Mouse (Mus musculus): ENCODE results near the gene Nek3. TPM values are rescaled to one million over a fixed set of nuclear protein-coding genes. Genes with fewer than 3 reads are reported as not detected.
A peak's percentile ranks its signal among the peaks of the same experiment; 100 is the strongest.

The Nek3 gene
- polyA plus RNA-seq, 1 experiment from 2014 or later, result 6.0 TPM

- H3K36me3 ChIP-seq, result peaks cover 37% of the 10 kb centered on the region
- no peaks in the 10 kb centered on the region for H3K9me3 ChIP-seq
- no peak overlapping the region for H3K4me3 ChIP-seq
- H3K4me1 ChIP-seq, result peaks cover 11% of the 10 kb centered on the region
- no peak overlapping the region for H3K4me2 ChIP-seq (replicated peaks)
- H3K9ac ChIP-seq, result no peak overlapping the region
- no peak overlapping the region for H3K27ac ChIP-seq
- no peaks in the 10 kb centered on the region for H3K27me3 ChIP-seq
- no peak for ATAC-seq (ENCODE audit: low FRiP score, low read depth)
- 90% methylated on average over 5 of the region's 5 CpGs for WGBS
These were observed 2.9 kb upstream of the Nek3 start for GRCm38 (mm10) chr8:22169167-22169566.

DNA sequence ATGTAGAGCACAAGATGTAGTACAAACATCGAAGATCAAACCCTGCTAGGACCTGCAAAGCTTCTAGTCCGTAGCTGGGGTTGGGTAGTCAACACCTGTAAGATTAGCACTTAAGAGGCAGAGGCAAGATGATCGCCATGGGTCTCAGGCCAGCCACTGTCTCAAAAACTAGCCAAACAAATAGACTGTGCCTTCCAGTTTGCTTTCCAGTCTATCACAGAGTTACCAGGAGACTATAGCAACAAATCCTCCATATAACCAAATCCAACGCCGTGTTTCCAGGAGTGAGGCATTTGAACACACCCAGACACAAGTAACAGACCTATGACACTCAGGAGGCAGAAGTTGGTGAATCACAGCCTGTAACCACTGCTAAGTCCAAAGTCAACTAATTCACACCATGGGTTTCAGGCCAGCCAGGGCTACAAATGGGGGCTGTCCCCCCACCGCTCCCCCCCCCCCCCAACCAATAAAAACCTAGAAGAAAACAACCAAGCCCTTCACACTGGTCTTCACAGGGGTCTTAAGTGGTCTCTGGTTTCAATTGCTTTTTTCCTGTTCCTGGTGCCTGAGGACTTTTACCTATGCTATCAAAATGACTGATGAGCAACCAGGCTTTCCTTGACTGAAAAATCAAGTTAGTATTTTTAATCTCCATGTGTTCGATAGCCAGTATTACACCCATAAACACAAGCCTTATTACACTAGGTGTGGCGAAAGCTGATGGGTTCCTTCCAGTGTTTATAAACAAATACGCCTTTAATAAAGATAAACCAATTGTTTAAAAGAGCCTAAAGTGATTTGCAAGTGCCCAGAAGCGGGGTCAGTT is 770 bp downstream of the Nek3 start:
- ATAC-seq (ENCODE audit: low FRiP score, low read depth), result peak; percentile 35

GRCm38 (mm10) chr8:22164431-22164830 is 1.8 kb downstream of the Nek3 start:
- Histone ChIP-seq H3K27ac (no peak overlapping the region), H3K9me3 (no peaks in the 10 kb centered on the region), H3K4me2 (replicated peaks) (no peak overlapping the region), H3K9ac (no peak overlapping the region), H3K4me3 (no peak overlapping the region), H3K36me3 (peaks cover 23% of the 10 kb centered on the region), H3K27me3 (no peaks in the 10 kb centered on the region), H3K4me1 (peaks cover 11% of the 10 kb centered on the region)
- no peak for ATAC-seq (ENCODE audit: low FRiP score, low read depth)
- 88% methylated on average over 10 of the region's 10 CpGs for WGBS

More for the DNA sequence above, 770 bp downstream of the Nek3 start:
- Histone ChIP-seq H3K9ac (peak overlapping the region; percentile 61), H3K36me3 (peaks cover 22% of the 10 kb centered on the region), H3K27ac (peak overlapping the region; percentile 72), H3K27me3 (no peaks in the 10 kb centered on the region), H3K4me2 (replicated peaks) (peak overlapping the region; percentile 62), H3K4me1 (peaks cover 11% of the 10 kb centered on the region), H3K9me3 (no peaks in the 10 kb centered on the region), H3K4me3 (peak overlapping the region; percentile 55)
- 35% methylated on average over 10 of the region's 10 CpGs for WGBS

DNA sequence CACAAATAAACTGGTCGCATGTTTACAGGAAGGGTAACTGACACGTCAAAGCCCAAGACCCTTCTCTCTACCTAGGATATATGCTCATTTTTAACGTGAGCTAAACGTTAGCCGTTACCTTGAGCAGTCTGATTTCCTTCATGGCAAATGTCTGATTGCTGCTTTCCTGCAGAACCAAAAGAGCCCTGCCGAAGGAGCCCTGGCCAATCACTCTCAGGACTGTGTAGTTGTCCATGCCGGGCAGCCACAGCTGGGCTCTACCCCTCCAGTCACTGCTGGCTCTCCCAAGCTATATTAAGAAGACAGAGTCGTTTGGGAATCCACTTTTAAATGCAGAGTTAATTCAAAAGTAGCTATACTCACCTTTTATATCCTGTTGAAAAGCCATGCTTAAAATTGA is 4.0 kb downstream of the Nek3 start:
- ATAC-seq (ENCODE audit: low FRiP score, low read depth), result no peak
- 73% methylated on average over 8 of the region's 8 CpGs for WGBS
- Histone ChIP-seq H3K27ac (no peak overlapping the region), H3K9me3 (no peaks in the 10 kb centered on the region), H3K36me3 (peaks cover 12% of the 10 kb centered on the region), H3K27me3 (no peaks in the 10 kb centered on the region), H3K4me2 (replicated peaks) (no peak overlapping the region), H3K4me1 (peaks cover 11% of the 10 kb centered on the region), H3K9ac (no peak overlapping the region), H3K4me3 (no peak overlapping the region)

- Histone ChIP-seq H3K27me3 (no peaks in the 10 kb centered on the region), H3K36me3 (peaks cover 16% of the 10 kb centered on the region; the same call in 1 of the 2 replicates), H3K4me1 (no peaks in the 10 kb centered on the region), H3K4me2 (replicated peaks) (no peak overlapping the region), H3K4me3 (no peak overlapping the region), H3K9me3 (no peaks in the 10 kb centered on the region), H3K9ac (no peak overlapping the region), H3K27ac (no peak overlapping the region)
- no peak for ATAC-seq (ENCODE audit: low FRiP score, low read depth)
- WGBS, result 68% methylated on average over 3 of the region's 3 CpGs
These were observed 15.9 kb downstream of the Nek3 start for GRCm38 (mm10) chr8:22150345-22150663.

GRCm38 (mm10) chr8:22149643-22150344 is 16.4 kb downstream of the Nek3 start:
- no peak for ATAC-seq (ENCODE audit: low FRiP score, low read depth)
- no peaks in the 10 kb centered on the region for H3K9me3 ChIP-seq
- WGBS, result 91% methylated on average over 11 of the region's 11 CpGs
- no peak overlapping the region for H3K9ac ChIP-seq
- no peak overlapping the region for H3K4me3 ChIP-seq
- H3K4me1 ChIP-seq, result no peaks in the 10 kb centered on the region
- peaks cover 16% of the 10 kb centered on the region; the same call in 1 of the 2 replicates for H3K36me3 ChIP-seq
- no peak overlapping the region for H3K27ac ChIP-seq
- H3K27me3 ChIP-seq, result no peaks in the 10 kb centered on the region
- H3K4me2 ChIP-seq (replicated peaks), result no peak overlapping the region

- WGBS, result 89% methylated on average over 7 of the region's 7 CpGs
These were observed 17.9 kb downstream of the Nek3 start for GRCm38 (mm10) chr8:22148367-22148740.

DNA sequence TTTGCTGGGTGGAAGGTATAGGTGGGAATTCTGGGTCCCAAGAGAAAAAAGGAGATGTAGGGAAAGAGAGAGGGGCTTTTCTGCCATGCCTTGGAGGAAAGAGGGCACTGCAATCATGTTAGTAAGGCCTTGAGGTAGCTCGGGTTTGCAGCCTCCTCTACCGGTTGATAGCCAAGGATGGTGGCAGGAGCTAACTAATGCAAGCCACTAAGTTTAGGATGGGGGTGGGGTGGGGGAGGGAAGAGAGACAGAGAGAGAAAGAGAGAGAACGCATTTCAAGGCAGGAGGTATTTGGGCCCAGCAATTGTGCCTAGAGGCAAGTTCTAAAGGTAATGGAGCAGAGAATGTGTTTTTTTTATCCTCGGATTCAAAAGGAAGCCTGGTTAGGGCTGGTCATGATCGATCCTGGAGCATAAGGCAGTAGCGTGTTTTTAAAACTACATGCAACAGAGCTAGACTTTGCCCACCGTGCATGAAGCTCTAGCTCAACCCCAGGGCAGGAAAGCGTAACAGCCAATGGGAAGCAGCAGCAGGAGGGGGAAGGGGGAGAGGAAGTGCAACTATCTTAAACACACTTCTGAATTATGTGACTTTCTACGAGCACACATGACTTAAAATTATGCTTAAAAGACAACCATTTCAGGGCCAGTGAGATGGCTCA is 18.4 kb downstream of the Nek3 start:
- no peaks in the 10 kb centered on the region for H3K4me1 ChIP-seq
- H3K36me3 ChIP-seq, result peaks cover 15% of the 10 kb centered on the region
- no peak overlapping the region for H3K9ac ChIP-seq
- 74% methylated on average over 9 of the region's 9 CpGs for whole genome bisulfite sequencing
- H3K27ac ChIP-seq, result no peak overlapping the region
- no peaks in the 10 kb centered on the region for H3K9me3 ChIP-seq
- no peak overlapping the region for H3K4me2 ChIP-seq (replicated peaks)
- no peak for ATAC-seq (ENCODE audit: low FRiP score, low read depth)
- no peak overlapping the region for H3K4me3 ChIP-seq
- H3K27me3 ChIP-seq, result no peaks in the 10 kb centered on the region

More at GRCm38 (mm10) chr8:22148367-22148740, 17.9 kb downstream of the Nek3 start:
- no peaks in the 10 kb centered on the region for H3K27me3 ChIP-seq
- no peak overlapping the region for H3K4me3 ChIP-seq
- no peak overlapping the region for H3K9ac ChIP-seq
- no peak overlapping the region for H3K27ac ChIP-seq
- H3K36me3 ChIP-seq, result peaks cover 14% of the 10 kb centered on the region
- H3K9me3 ChIP-seq, result no peaks in the 10 kb centered on the region
- ATAC-seq (ENCODE audit: low FRiP score, low read depth), result no peak
- H3K4me2 ChIP-seq (replicated peaks), result no peak overlapping the region
- H3K4me1 ChIP-seq, result no peaks in the 10 kb centered on the region

- no peak overlapping the region for H3K27ac ChIP-seq
- ATAC-seq (ENCODE audit: low FRiP score, low read depth), result no peak
- no peak overlapping the region for H3K4me3 ChIP-seq
- no peaks in the 10 kb centered on the region for H3K27me3 ChIP-seq
- no peak overlapping the region for H3K4me2 ChIP-seq (replicated peaks)
- H3K9ac ChIP-seq, result no peak overlapping the region
- WGBS, result 77% methylated on average over 6 of the region's 6 CpGs
- H3K9me3 ChIP-seq, result no peaks in the 10 kb centered on the region
- no peaks in the 10 kb centered on the region for H3K4me1 ChIP-seq
- peaks cover 27% of the 10 kb centered on the region for H3K36me3 ChIP-seq
These were observed 20.4 kb downstream of the Nek3 start for GRCm38 (mm10) chr8:22145831-22146230.

- ATAC-seq (ENCODE audit: low FRiP score, low read depth), result no peak
- H3K9ac ChIP-seq, result no peak overlapping the region
- no peak overlapping the region for H3K27ac ChIP-seq
- 97% methylated on average over 1 of the region's 1 CpGs for WGBS
- peaks cover 27% of the 10 kb centered on the region for H3K36me3 ChIP-seq
- H3K4me3 ChIP-seq, result no peak overlapping the region
- H3K27me3 ChIP-seq, result no peaks in the 10 kb centered on the region
- H3K4me1 ChIP-seq, result no peaks in the 10 kb centered on the region
- H3K4me2 ChIP-seq (replicated peaks), result no peak overlapping the region
- no peaks in the 10 kb centered on the region for H3K9me3 ChIP-seq
These were observed 22.3 kb downstream of the Nek3 start for GRCm38 (mm10) chr8:22143764-22144491.

- no peaks in the 10 kb centered on the region for H3K27me3 ChIP-seq
- H3K4me3 ChIP-seq, result no peak overlapping the region
- H3K27ac ChIP-seq, result no peak overlapping the region
- no peak overlapping the region for H3K9ac ChIP-seq
- no peaks in the 10 kb centered on the region for H3K4me1 ChIP-seq
- H3K9me3 ChIP-seq, result no peaks in the 10 kb centered on the region
- H3K36me3 ChIP-seq, result peaks cover 21% of the 10 kb centered on the region
- H3K4me2 ChIP-seq (replicated peaks), result no peak overlapping the region
- WGBS, result 83% methylated on average over 4 of the region's 4 CpGs
- no peak for ATAC-seq (ENCODE audit: low FRiP score, low read depth)
These were observed 23.6 kb downstream of the Nek3 start for GRCm38 (mm10) chr8:22142592-22142991.
